Mouse (Mus musculus) heart, embryonic 16.5 days (tissue): Measurements from ENCODE around the gene Styk1. TPM values are rescaled to one million over a fixed set of nuclear protein-coding genes. Genes with fewer than 3 reads are reported as not detected.

Experiments used
- ATAC-seq: fragments of 200-750 bp; cut with Nextera tagmentation; replicated peaks from 2 replicates; pipeline ENCODE4 v1.8.0; 2017; ENCODE audit warnings: moderate number of reproducible peaks; ENCODE audit not compliant: insufficient read depth, low FRiP score; ENCODE audit errors: extremely low read depth
- H3K27ac ChIP-seq: fragments of 300-500 bp; sonication (generic); 2 replicates; pipeline ENCODE4 v1.5.1; 2014; ENCODE audit warnings: mild to moderate bottlenecking, low read length, control low read depth, moderate library complexity
- H3K27me3 ChIP-seq: fragments of 300-500 bp; sonication (generic); 2 replicates; pipeline ENCODE4 v1.6.1; 2014; ENCODE audit warnings: low read length, mixed read lengths; ENCODE audit not compliant: control insufficient read depth, insufficient read depth
- H3K36me3 ChIP-seq: fragments of 300-500 bp; sonication (generic); 2 replicates; pipeline ENCODE4 v1.6.1; 2014; ENCODE audit not compliant: control insufficient read depth, insufficient read depth
- H3K4me1 ChIP-seq: fragments of 300-500 bp; sonication (generic); 2 replicates; pipeline ENCODE4 v1.6.1; 2014; ENCODE audit warnings: low read length, mixed read lengths; ENCODE audit not compliant: control insufficient read depth, insufficient read depth
- H3K4me2 ChIP-seq: fragments of 300-500 bp; sonication (generic); 2 replicates; pipeline ENCODE4 v1.6.1; 2014; ENCODE audit warnings: low read depth, mild to moderate bottlenecking, control low read depth, low read length
- H3K4me3 ChIP-seq: fragments of 300-500 bp; sonication (generic); 2 replicates; pipeline ENCODE4 v1.5.1; 2014; ENCODE audit warnings: mild to moderate bottlenecking, control low read depth, low read length
- H3K9ac ChIP-seq: fragments of 300-500 bp; sonication (generic); 2 replicates; pipeline ENCODE4 v1.6.1; 2014; ENCODE audit warnings: low read length, control low read depth
- H3K9me3 ChIP-seq: fragments of 300-500 bp; sonication (generic); replicated peaks from 2 replicates; pipeline ENCODE4 v1.6.1; 2016; ENCODE audit warnings: low read length; ENCODE audit not compliant: control insufficient read depth
- WGBS: fragments of 180-500 bp; shearing (Covaris S2); extraction: QIAGEN DNeasy Blood & Tissue Kit; methylation state at CpG from one replicate; pipeline ENCODE4 v1.1.7; 2014; 5-methylcytosine and 5-hydroxymethylcytosine counted together
- polyA plus RNA-seq: library from polyadenylated mRNA; unstranded; fragments of >200 nt; fragmentation: Nextera tagmentation; extraction: Ambion mirVana; gene quantifications from 2 replicates; pipeline ENCODE4 v1.2.1, GENCODE M21; 2015

Styk1 gene
- polyA plus RNA-seq, 1 experiment from 2014 or later, result 0.66 TPM

- ATAC-seq, result no peak
- Histone ChIP-seq H3K9ac (no peak overlapping the region), H3K4me3 (no peak overlapping the region), H3K4me1 (no peaks in the 10 kb centered on the region), H3K9me3 (no peaks in the 10 kb centered on the region), H3K27ac (no peak overlapping the region), H3K36me3 (0 out of 2 replicates have a peak, but pooled peaks cover 1% of the 10 kb centered on the region), H3K27me3 (no peaks in the 10 kb centered on the region), H3K4me2 (no peak overlapping the region)
- WGBS, result 70% methylated on average over 4 of the region's 4 CpGs
These were observed 76.7 kb downstream of the Styk1 start for GRCm38 (mm10) chr6:131276659-131277058.

GRCm38 (mm10) chr6:131272311-131272710, 81.1 kb downstream of the Styk1 start:
- Histone ChIP-seq H3K9ac (no peak overlapping the region), H3K4me3 (no peak overlapping the region), H3K4me2 (no peak overlapping the region), H3K27ac (no peak overlapping the region), H3K9me3 (no peaks in the 10 kb centered on the region), H3K27me3 (no peaks in the 10 kb centered on the region), H3K36me3 (no peaks in the 10 kb centered on the region), H3K4me1 (no peaks in the 10 kb centered on the region)
- 80% methylated on average over 1 of the region's 1 CpGs for WGBS
- no peak for ATAC-seq

GRCm38 (mm10) chr6:131270312-131270711, 83.1 kb downstream of the Styk1 start:
- no peaks in the 10 kb centered on the region for H3K9me3 ChIP-seq
- no peak overlapping the region for H3K27ac ChIP-seq
- H3K4me2 ChIP-seq, result no peak overlapping the region
- no peaks in the 10 kb centered on the region for H3K36me3 ChIP-seq
- H3K9ac ChIP-seq, result no peak overlapping the region
- H3K4me1 ChIP-seq, result no peaks in the 10 kb centered on the region
- H3K4me3 ChIP-seq, result no peak overlapping the region
- 53% methylated on average over 1 of the region's 1 CpGs for WGBS
- no peaks in the 10 kb centered on the region for H3K27me3 ChIP-seq
- ATAC-seq, result no peak

GRCm38 (mm10) chr6:131269599-131269998, 83.8 kb downstream of the Styk1 start:
- ATAC-seq, result no peak
- Histone ChIP-seq H3K4me2 (no peak overlapping the region), H3K27me3 (no peaks in the 10 kb centered on the region), H3K4me1 (no peaks in the 10 kb centered on the region), H3K27ac (no peak overlapping the region), H3K9me3 (no peaks in the 10 kb centered on the region), H3K9ac (no peak overlapping the region), H3K4me3 (no peak overlapping the region), H3K36me3 (no peaks in the 10 kb centered on the region)
- WGBS, result 85% methylated on average over 2 of the region's 2 CpGs

GRCm38 (mm10) chr6:131264175-131264574, 89.2 kb downstream of the Styk1 start:
- ATAC-seq, result no peak
- no peak overlapping the region for H3K4me2 ChIP-seq
- H3K4me1 ChIP-seq, result no peaks in the 10 kb centered on the region
- 77% methylated on average over 5 of the region's 5 CpGs for WGBS
- H3K9ac ChIP-seq, result no peak overlapping the region
- no peak overlapping the region for H3K27ac ChIP-seq
- no peaks in the 10 kb centered on the region for H3K9me3 ChIP-seq
- no peak overlapping the region for H3K4me3 ChIP-seq
- no peaks in the 10 kb centered on the region for H3K36me3 ChIP-seq
- no peaks in the 10 kb centered on the region for H3K27me3 ChIP-seq

- Histone ChIP-seq H3K9ac (no peak overlapping the region), H3K27me3 (no peaks in the 10 kb centered on the region), H3K36me3 (no peaks in the 10 kb centered on the region), H3K27ac (no peak overlapping the region), H3K9me3 (no peaks in the 10 kb centered on the region), H3K4me2 (no peak overlapping the region), H3K4me3 (no peak overlapping the region), H3K4me1 (no peaks in the 10 kb centered on the region)
- no peak for ATAC-seq
- WGBS, result 53% methylated on average over 3 of the region's 3 CpGs
These were observed 90.6 kb downstream of the Styk1 start for GRCm38 (mm10) chr6:131262778-131263177.

GRCm38 (mm10) chr6:131262009-131262408, 91.4 kb downstream of the Styk1 start:
- no peak overlapping the region for H3K4me3 ChIP-seq
- H3K9me3 ChIP-seq, result no peaks in the 10 kb centered on the region
- no peak overlapping the region for H3K27ac ChIP-seq
- ATAC-seq, result no peak
- H3K4me2 ChIP-seq, result no peak overlapping the region
- H3K36me3 ChIP-seq, result no peaks in the 10 kb centered on the region
- 72% methylated on average over 3 of the region's 3 CpGs for WGBS
- no peaks in the 10 kb centered on the region for H3K27me3 ChIP-seq
- H3K4me1 ChIP-seq, result no peaks in the 10 kb centered on the region
- H3K9ac ChIP-seq, result no peak overlapping the region

Other genes with a start within 250 kb of the Styk1 start
- 0.25 and 0.29 TPM in 2 replicates for gene Klra2, start 106.2 kb downstream of the Styk1 start, polyA plus RNA-seq
- 29.8 and 34.1 TPM in 2 replicates for gene Magohb, start 60.4 kb downstream of the Styk1 start, polyA plus RNA-seq
- gene Ybx3, start 34.9 kb upstream of the Styk1 start, polyA plus RNA-seq, result 30.8 and 41.3 TPM in 2 replicates
- gene 5430401F13Rik, start 132.8 kb upstream of the Styk1 start, polyA plus RNA-seq, result not detected in 2 replicates
- not detected in 2 replicates for gene Gm6619, start 132.8 kb upstream of the Styk1 start, polyA plus RNA-seq